Mouse (Mus musculus): ENCODE results near the gene Adgrg1.
A peak's percentile ranks its signal among the peaks of the same experiment; 100 is the strongest.

The Adgrg1 gene

DNA sequence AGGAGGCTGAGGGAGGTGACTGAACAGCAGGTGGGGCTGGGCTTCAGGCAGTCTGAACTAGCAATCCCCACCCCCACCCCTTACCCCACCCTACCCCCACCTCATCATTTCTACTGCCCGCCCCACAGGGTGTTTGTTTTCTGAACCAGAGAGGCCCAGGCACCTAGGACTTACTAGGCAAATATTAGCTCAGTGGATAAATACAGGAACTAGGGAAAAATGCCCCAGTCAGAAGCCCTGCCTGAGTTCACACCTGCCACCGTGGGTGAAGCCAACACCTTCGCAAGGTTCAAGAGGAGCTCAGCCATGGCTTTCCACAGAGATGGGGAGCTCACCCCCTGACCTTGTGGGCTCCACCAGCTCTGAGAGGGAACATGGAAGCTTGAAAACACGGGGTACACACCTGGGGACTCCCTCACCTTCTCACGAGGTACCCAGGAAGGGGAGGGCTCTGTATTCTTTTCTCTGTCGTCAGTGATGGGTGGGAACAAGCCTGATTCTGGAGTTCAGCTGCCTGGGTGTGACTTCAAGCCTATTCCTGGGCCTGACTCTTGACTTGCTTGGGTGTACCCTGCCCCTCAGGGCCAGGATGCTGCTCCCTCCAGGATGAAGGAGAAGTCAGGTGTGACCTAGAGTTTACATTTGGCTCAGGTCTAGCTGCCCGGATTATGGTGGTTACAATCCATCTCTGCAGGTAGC, at the start of gene Adgrg1:
TSS of gene Adgrg1 (plus strand) at position 285 of the 699 bp plus-strand sequence.
- DNase-seq (ENCODE audit: low read depth), result no peak

DNA sequence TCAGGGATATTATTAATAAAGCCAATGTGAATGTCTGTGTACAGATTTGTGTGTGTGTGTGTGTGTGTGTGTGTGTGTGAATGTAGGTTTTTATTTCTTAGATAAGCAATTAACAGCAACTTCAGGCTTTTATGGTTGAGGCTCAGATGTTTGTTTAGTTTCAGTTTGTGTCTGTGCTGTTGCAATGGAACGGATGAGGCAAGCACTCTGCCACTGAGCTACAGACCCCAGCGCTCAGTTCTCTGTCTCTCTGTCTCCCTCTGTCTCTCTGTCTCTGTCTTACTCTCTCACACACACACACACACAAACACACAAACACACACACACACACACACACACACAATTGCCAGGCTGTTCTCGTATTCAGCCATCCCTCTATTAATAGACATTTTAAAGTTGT, 46.3 kb upstream of the Adgrg1 start:
- DNase-seq (ENCODE audit: low read depth), result no peak

DNA sequence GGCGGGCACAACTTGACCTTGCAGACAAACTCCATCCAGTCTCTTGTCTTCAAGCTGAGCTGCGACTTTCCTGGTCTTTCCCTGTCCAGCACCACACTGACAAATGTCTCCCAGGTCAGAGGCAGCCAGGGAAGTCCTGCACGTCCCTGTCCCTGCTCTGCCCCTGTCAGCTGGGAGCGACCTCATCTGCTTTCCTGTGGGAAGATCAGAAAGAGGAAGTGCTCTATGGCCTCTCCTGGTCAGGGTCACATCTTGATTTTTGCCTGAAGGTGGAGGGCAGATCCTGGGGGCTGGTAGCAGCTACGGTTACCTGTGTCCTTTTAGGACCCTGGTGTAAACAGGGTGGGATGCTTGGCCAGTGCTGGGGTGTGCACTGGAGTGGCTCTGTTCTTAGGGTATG, 40.6 kb upstream of the Adgrg1 start:
- DNase-seq (ENCODE audit: low read depth), result no peak

DNA sequence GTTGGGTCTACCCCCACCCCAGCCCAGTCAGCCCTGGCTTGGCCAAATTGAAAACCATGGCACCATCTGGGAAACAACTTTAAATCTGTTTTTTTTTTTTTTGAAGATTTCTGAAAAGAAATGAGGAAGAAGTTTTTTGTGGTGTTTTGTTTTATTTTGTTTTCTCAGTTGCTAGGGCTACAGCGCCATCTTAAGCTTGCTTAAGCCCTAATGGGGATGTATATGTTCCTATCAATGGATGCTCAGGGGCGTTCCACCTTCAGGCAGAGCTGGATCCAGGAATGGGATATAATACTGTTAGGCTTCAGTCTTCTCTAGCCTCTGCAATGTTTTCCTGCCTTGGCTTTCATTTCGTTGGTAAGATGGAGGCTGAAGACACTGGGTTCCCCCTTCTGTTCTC, 39.4 kb upstream of the Adgrg1 start:
- DNase-seq (ENCODE audit: low read depth), result peak; percentile 14

DNA sequence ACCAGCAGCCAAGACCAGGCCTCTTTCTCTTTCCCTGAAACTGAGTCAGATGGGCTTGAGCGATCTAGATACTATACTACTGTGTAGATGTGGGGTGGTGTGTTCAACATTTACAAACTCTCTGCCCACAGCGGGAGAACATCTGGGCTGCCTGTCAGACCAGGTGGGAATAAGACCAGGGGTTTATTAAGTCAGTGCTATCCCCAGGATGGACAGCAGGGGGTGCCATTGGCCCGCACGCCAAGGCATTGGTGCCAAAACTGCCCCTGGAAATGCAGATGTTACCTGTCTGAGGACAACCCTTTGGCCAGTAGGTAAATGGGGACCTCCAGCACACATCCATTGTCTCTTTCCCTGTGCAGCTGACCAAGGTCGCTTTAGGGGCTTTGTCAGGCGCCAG, 32.0 kb upstream of the Adgrg1 start:
- peak; percentile 78 for DNase-seq (ENCODE audit: low read depth)

DNA sequence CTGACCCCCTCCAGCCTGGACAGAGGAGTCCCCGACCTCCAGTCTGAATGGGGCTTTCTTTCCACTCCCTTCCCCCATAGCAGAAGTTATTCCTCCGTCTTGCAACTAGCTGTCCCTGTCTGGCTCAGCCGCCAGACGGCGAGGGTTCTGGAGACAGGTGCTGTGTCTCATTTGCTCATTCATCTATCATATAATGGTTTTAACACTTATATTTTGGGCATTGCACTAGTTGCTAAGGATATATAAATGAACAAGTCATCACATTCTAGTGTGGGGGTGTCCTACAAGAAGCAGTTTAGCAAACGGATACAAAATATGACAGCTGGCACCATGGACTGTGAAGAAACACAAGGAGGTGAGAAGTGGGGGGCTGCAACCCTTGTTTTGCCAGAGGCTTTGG, 29.4 kb upstream of the Adgrg1 start:
- no peak for DNase-seq (ENCODE audit: low read depth)

DNA sequence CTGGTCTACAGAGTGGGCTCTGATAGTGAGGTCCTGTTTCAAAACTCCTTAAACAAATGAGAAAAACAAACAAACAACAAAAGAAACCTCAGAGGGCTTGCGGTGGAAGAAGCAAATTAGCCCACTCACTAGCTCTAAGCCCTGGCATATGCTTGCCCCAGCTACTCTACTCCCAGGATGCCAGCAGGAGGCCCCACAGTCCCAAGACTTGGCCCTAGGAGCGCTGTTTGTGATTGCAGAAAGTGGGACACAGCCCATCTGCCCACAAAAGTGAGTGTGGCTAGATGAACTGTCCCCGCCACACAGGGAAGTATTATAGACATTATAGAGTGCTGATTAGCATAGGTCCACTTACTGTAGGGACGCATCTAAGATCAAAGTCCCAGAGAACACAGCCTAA, 26.1 kb upstream of the Adgrg1 start:
- DNase-seq (ENCODE audit: low read depth), result no peak

DNA sequence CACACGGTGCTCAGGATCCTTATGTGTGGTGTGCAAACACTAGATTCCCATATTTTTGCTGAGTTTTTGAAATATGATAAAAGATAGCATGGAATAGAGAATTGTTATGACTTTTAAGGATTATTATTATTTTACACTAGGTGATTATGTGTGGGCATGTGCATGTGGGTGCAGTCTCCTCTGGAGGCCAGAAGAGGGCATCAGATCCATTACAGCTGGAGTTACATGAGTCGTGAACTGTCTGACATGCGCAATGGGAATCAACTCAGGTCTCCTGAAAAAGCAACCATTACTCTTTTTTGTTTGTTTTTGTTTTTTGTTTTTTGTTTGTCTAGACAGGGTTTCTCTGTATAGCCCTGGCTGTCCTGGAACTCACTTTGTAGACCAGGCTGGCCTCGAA, 25.5 kb upstream of the Adgrg1 start:
- DNase-seq (ENCODE audit: low read depth), result no peak

DNA sequence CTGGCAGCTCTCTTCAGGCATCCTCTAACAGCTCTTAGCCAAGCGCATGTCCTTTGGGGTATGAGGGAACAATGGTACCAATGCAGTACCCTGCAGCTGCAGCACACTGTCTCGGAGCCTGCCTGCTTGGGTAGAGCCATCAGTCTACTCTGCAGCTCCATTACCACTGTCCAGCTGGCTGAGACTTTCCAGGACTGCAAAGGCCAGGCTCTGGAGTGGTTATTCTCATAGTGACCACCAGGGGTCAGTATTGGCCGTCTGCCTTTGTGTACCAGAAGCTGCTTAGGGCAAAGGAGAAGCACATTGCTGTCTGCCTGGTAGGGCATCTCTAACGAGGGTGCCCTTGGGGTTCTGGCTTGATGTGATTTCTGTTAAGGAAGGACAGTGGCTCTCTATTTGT, 24.5 kb upstream of the Adgrg1 start:
- peak; percentile 89 for DNase-seq (ENCODE audit: low read depth)

DNA sequence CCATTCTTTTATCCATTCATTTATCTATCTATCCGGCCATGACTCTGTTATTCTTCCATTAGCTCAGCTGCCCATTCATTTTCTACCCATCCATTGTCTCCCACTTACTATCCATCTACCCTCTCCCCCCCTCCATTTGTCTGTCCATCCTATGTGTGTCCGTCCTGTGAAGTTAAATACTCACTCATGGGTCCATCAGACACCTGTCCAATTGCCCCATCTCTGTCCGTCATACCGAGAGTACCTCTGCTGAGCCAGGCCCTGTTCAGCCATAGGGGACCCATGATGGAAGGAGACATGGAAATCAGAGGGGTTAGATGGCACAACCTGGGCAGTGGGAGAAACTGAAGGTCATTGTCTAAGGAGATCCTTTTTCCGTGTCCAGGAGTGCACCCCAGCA, 24.1 kb upstream of the Adgrg1 start:
- DNase-seq (ENCODE audit: low read depth), result no peak

DNA sequence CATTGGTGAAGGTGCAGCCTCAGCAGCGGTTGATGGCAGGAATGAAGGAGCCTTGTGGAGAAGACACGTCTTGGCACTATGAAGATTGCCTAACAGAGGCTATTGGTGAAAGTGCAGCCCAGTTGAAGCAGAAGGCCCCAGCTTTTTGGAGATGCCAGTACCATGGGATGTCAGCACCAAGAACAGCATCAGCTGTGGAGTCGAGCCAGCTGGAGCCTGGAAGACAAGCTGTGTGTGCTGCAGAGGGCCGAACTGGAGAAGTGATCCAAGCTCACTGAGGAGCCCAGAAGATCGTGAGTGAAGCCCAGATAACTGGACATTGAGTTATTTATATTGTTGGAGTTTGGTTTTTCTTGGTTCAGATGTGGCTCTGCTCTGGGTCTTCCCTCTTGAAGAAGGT, 22.5 kb upstream of the Adgrg1 start:
- DNase-seq (ENCODE audit: low read depth), result peak; percentile 73

DNA sequence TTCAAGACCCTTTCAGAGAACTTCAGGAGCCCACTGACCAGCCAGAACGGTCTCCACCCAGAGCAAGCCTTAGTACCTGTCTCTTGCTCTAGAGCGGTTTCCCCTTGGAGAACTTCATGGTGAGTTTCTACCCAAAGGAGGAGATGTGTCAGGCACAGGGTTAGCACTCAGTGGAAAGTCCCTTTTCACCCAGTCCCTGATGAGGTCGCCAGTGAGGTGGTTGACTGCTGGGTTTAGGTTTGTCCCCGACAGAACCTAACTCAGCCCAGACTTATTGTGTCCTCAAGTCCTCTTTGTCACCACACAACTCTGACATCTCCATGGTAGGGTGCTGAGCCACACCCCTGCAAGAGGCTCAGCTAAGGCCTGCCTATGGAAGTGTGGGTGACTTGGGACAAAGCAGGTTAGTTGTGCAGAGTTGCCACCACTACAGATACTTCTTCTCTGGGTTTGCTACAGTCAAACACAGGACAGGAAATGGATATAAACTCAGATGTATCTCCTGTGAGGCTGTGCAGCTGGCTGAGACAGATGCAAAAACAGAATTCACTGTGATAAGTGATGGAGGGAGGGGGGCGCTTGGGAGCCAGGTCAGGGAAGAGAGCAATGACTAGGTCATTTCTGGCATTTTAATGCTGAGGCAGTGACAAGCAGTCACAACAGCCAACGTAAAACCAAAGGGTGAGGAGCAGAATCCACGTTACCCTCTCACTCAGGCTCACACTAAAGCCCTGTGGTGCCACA, 20.8 kb upstream of the Adgrg1 start:
- no peak for DNase-seq (ENCODE audit: low read depth)

DNA sequence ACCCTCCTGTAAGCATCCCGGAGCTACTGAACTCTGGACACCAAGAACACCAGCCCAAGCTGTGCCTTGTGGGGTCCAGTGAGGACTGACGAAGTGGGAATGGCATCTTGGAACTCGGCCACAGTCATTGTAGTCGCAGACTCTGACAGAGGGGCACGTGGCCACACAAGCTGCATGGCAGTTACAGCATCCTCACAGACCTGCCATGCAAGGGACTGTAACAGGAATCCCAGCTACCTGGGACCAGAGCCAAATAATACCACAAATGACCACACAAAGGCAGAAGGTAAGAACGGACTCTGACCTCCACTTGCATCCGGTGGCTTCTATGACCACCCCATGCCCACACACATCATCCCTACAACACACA, 20.2 kb upstream of the Adgrg1 start:
- peak; percentile 9 for DNase-seq (ENCODE audit: low read depth)

DNA sequence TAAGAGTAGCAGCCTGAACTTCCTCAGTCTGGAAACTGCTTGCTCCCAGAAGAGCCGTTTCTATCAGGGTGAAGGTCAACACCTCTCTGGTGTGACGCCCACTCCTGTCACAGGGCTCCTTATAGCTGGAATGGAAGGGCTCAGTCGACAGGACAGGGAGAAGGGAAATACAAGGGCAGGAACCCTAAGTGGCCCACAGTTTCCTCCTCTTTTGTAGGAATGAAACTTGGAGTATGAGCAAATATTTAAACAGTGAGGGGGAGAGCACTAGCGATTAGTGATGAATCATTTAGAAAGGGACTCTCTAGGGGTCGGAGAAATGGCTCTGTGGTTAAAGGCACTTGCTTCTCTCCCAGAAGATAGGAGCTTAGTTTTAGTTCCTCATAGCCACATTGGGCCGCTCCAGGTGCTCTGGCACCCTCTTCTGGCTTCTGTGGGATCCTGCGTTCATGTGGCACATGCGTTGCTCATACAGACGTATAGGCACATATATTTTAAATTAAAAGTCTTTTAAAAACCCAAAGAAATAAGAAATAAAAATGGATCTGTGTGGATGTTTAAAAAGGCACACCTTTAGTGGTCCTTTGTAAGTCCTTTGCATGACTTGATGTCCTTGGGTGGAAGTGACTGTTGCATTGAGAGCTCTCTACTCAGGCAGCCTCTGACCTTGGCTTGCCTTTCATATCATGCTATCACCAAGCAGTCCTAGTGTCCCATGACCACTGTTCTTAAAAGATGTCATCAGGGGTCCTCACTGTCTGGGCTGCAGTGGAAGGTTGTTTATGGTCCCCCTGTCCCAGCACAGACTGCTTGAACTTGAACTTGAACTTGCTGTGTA, 19.4 kb upstream of the Adgrg1 start:
- peak; percentile 74 for DNase-seq (ENCODE audit: low read depth)

DNA sequence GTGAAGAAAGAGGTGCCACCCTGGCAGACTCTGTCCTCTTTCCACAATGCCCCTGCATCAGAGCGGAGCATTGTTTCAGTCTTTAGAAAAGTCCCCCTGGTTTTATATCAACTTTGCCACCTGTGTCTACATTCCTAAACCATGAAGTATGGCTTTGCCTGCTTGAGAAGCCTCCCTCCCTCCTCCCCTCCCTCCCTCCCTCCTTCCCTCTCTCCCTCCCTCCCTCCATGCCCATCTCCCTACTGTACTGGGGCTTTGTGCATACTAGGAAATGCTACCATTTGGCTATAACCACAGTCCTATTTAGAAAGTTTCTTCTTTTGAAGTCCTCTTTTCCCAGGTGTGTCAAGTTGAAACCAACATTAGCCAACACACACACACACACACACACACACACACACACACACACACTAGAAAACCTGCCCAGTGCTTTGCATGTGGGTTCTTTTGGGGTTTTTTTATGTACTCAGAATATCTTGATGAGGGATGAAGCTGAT, 18.4 kb upstream of the Adgrg1 start:
- DNase-seq (ENCODE audit: low read depth), result no peak

DNA sequence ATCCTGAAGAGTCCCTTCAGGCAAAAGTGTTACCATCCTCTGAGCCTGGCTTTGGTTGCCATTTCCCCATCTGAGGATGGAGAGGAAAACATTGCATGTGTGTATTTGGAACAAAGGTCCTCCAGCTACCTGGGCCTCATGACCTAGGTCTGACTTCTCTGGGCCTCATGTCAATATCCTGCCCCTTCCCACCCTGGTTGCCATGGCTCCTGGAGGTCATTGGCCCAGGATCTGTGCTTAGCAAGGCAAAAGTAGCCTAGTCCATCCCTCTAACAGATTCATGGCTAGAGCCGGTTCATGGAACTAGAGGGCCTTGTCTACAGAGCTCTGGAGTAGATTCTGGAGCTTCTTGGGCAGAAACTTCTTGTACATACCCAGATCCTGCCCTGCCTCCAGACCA, 12.3 kb upstream of the Adgrg1 start:
- no peak for DNase-seq (ENCODE audit: low read depth)

DNA sequence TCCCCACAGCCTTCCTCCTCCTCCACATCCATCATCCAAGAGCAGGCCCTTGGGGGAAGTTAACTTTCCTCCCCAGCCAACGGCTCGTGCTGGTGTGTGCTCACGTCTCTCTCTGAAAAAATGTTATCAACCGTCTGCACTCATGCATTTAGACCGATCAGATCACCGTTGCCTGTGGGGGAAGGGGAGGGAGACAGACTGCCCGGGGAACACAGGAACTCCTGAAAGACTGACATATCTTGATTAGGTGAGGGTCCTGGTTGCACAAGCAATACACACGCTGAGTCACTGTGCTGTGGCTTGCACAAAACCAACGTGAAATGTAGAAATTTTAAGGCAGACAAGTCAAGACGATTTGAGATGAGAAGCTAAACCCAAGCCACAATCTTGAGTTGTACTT, 9.7 kb upstream of the Adgrg1 start:
- peak; percentile 31 for DNase-seq (ENCODE audit: low read depth)

DNA sequence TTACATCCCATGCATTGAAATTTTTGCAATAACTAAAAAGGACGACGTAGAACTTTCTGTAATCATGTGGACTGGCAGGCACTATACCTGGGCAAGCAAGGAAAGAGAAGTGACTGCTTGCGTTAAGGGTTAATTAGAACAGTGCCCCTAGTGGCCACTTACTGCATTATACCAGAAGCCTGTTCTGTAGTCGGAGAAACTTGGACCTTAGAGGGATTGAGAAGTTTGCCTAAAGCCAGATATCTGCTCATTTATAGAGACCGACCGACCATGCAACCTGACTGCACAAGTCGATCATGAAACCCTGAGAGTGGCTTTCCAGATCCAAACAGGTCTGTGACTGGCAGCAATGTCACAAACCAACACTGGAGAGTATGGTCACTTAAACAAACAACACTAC, 8.0 kb upstream of the Adgrg1 start:
- DNase-seq (ENCODE audit: low read depth), result peak; percentile 41

DNA sequence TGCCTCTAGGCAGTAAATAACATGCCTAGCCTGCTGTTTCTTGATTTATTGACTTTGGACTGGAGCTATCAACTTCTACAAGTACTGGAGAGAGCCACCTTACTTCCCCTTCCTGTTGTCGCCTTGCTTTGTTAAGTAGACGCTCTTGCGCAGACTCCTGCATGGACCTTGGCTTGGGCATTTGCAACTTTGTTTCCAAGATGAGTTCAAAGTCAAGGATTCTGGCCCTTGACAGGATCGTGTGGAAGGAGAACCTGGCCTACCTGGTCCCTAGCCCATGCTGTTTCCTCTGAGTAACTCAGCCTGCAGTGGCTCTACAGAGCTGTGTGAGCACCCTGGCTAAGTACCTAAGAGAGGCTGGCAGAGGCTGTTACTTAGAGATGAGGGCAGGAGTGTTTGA, 7.5 kb upstream of the Adgrg1 start:
- no peak for DNase-seq (ENCODE audit: low read depth)

DNA sequence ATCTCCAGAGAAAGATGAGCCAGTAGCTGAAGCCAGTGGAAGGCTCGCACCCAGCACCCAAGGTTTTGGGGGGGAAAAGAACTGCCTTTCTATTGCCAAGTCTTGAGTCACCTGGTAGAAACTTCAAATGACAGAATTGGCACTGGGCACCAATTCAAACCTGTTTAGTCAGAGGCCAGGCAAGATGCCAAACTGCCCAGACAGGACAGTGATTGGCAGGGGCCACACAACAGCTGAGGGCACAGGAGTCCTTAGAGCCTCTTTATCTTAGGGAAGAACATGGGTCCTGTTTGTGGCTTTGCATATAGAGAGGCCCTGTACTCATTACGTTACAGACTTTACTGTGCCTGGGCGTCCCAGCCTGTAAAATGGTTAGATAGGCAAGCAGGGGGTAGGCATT, 7.0 kb upstream of the Adgrg1 start:
- peak; percentile 73 for DNase-seq (ENCODE audit: low read depth)

DNA sequence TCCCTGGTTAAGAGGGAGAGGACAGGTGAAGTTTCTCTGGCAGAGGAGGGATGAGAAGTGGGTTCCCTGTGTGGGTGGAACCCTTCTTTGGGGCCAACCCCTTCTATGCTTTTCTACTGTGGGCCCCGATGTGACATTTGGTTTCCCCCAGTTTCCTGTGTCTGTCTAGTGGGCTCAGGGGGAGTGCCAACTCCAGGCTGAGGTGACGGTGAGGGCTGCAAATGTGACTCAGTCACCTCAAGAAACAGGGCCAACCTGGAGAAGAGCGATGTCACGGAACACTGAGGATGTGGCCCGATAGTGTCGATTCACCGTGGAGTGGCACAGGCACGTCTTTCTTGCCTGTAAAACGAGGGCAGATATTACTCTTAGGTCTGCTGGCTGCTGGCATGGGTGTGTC, 1.3 kb upstream of the Adgrg1 start:
- no peak for DNase-seq (ENCODE audit: low read depth)

DNA sequence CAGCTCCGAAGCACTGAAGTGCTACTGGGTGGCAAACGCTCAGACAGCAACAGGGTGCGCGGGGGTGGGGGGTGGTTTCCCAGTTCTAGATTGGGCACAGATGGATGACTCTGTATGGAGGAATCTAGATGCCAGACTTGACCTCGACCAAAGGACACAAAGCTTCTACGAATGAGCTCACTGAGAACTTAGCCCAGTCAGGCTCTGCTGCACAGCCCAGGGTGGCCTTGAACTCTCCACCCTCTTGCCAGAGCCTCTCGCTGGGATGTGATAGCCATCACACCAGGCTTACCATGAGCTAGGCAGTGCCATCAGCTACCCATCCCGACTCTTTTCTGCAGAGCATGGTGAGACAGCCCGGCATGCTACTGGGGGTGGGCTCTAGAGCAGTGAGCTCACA, 765 bp upstream of the Adgrg1 start:
- DNase-seq (ENCODE audit: low read depth), result no peak
